Mouse (Mus musculus) heart, postnatal 36 days (tissue): ENCODE data around the gene Nkap. TPM values are rescaled to one million over a fixed set of nuclear protein-coding genes. Genes with fewer than 3 reads are reported as not detected.
A peak's percentile ranks its signal among the peaks of the same experiment; 100 is the strongest.
"Not testable (repeated sequence)": the region's sequence is repeated elsewhere in the genome, so short reads cannot be mapped to it uniquely, and the experiment has no call there.

ENCODE experiments used
- DNase-seq, 2 experiments: peaks; one replicate each; pipeline ENCODE4 v3.0.0; 2021 to 2022
- intact Hi-C: fragments of 180-260 bp; cut with DNase I; formaldehyde crosslinking; loops from one replicate; pipeline ENCODE4 v1.15.1; 2025
- total RNA-seq, 2 experiments: library from RNA; stranded (reverse); gene quantifications; 2 replicates each; pipeline ENCODE4 v1.2.3; 2021

Nkap gene
- total RNA-seq, 2 experiments from 2014 or later, result 9.2 to 9.9 TPM

GRCm38 (mm10) chrX:37144498-37144897, 17.9 kb downstream of the Nkap start:
- DNase-seq, intact Hi-C loops: not testable (repeated sequence)

GRCm38 (mm10) chrX:37144954-37145353, 18.4 kb downstream of the Nkap start:
- intact Hi-C loops, result no loop called here
- DNase-seq, result no peak

- intact Hi-C loops, result no loop called here
- no peak for DNase-seq
These were observed 31.2 kb downstream of the Nkap start for GRCm38 (mm10) chrX:37157839-37158238.

DNA sequence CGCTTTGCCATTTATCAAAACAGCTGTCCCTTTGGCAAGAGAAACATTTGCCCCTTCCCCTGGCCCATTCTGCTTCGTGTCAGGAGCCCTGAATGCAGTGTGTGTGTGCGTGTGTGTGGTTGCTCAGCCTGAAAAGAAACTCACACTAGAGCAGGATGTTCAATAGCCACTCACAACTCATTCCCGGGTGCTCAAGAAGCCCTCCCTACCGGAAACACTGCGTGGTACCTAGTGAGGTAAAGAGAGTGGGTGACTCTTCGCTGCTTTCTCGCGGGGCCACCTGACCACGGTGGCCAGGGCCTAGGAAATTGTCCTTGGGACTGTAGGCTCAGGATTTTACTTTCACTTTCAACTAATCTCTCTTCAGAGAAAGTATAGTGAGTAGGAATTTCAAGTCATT, 34.6 kb downstream of the Nkap start:
- DNase-seq, result no peak
- intact Hi-C loops, result no loop called here

GRCm38 (mm10) chrX:37163115-37163514, 36.5 kb downstream of the Nkap start:
- intact Hi-C loops, result no loop called here
- no peak for DNase-seq

GRCm38 (mm10) chrX:37167085-37167484, 40.5 kb downstream of the Nkap start:
- intact Hi-C loops, result no loop called here
- DNase-seq, result peak; percentile 9

GRCm38 (mm10) chrX:37168742-37169141, 42.1 kb downstream of the Nkap start, which contains the start of gene Akap14:
Gene Akap14, minus strand, starts transcription at chrX:37168842.
- DNase-seq, result no peak
- intact Hi-C loops, result no loop called here

- intact Hi-C loops, result not testable (repeated sequence)
These were observed 57.8 kb downstream of the Nkap start for GRCm38 (mm10) chrX:37184401-37184800.

DNA sequence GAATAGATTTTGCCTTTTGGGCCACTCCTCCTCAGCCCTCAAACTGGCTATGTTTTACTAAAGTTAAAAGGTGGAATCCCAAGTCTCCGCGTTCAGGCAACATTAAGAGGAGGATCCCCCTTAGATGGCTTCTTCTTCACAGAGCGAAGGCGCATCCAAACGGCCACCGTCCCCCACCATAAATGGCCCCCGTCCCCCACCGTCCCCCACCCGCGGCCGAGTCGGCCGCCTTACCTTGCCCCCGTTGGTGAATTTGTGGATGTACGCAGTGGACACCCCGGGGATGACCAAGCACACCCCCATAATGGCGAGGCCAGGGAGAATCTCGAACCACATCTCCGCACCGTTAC, 64.1 kb downstream of the Nkap start:
- intact Hi-C loops, result loop anchor here (2.0 kb wide), 1 partner anchor 64 kb away; the partner anchor contains the start of gene Nkap
- DNase-seq, result no peak

More at GRCm38 (mm10) chrX:37184401-37184800, 57.8 kb downstream of the Nkap start:
- not testable (repeated sequence) for DNase-seq

DNA sequence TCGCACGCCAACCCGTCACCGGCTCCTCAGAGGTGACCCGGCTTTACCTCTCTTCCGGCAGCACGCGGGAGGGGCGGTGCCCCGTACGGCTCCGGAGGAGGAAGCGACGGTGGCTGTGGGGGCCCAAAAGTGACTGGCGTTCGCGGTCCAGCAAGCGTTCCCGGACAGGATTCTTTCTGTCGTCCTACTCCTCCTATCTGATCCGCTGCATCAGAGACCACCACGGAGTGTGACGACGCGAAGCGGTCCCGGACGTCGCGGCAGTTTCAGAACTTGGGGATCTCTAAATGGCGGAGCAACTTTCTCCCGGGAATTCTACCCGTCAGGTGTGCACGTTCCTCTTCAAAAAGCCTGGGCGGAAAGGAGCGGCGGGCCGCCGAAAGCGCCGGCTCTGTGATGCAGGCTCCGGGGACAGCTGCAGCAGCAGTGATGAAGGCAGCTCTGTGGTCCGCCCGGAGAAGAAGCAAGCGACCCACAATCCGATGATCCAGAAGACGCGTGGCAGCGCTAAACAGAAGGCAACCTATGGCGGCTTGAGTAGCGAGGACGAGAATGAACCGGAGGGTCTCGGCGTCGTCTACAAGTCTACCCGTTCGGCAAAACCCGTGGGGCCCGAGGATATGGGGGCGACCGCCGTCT, 64.6 kb downstream of the Nkap start, which contains the start of the genes Ndufa1 and Rnf113a1:
TSS of gene Ndufa1 (minus strand) at position 59 of the 639 bp plus-strand sequence.
TSS of gene Rnf113a1 (plus strand) at position 141 of the 639 bp plus-strand sequence.
- DNase-seq, result peak; percentile 82
- intact Hi-C loops, result loop anchor here (2.0 kb wide), 1 partner anchor 64 kb away; the partner anchor contains the start of gene Nkap

DNA sequence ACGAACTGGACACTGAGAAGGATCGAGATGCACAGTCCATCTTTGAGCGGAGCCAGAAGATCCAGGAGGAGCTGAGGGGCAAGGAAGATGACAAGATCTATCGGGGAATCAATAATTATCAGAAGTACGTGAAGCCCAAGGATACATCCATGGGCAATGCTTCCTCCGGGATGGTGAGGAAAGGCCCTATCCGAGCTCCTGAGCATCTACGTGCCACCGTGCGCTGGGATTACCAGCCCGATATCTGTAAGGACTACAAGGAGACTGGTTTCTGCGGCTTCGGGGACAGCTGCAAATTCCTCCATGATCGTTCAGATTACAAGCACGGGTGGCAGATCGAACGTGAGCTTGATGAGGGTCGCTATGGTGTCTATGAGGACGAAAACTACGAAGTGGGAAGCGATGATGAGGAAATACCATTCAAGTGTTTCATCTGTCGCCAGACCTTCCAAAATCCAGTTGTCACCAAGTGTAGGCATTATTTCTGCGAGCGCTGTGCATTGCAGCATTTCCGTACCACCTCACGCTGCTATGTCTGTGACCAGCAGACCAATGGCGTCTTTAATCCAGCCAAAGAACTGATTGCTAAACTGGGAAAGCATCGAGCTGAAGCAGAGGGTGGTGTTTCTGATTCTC, 65.3 kb downstream of the Nkap start:
- intact Hi-C loops, result loop anchor here (2.0 kb wide), 1 partner anchor 65 kb away; the partner anchor contains the start of gene Nkap
- DNase-seq, result peak in 1 of 2 experiments; percentile 2

GRCm38 (mm10) chrX:37198676-37199075, 72.1 kb downstream of the Nkap start:
- intact Hi-C loops, result no loop called here
- no peak for DNase-seq

Other genes starting within 250 kb of the Nkap start
- 1 to 10 TPM; 3.1 to 4.1 TPM for gene Nkrf, start 223.9 kb upstream of the Nkap start, total RNA-seq
- 1 to 10 TPM; 5.1 to 5.6 TPM for gene Sept6, start 135.0 kb upstream of the Nkap start, total RNA-seq
- not detected for gene Sowahd, start 78.0 kb upstream of the Nkap start, total RNA-seq
- gene Rpl39, start 41.4 kb upstream of the Nkap start, total RNA-seq, result 100 to 1,000 TPM; 303 to 327 TPM
- gene Upf3b, start 16.5 kb upstream of the Nkap start, total RNA-seq, result 1 to 10 TPM; 7.9 to 8.0 TPM
- not detected for gene Akap14, start 42.0 kb downstream of the Nkap start, total RNA-seq
- 100 to 1,000 TPM; 905 to 914 TPM for gene Ndufa1, start 64.4 kb downstream of the Nkap start, total RNA-seq
- gene Rnf113a1, start 64.5 kb downstream of the Nkap start, total RNA-seq, result 1 to 10 TPM; 2.1 to 2.6 TPM
- gene Gm9, start 84.2 kb downstream of the Nkap start, total RNA-seq, result not detected
- not detected for gene Rhox1, start 95.5 kb downstream of the Nkap start, total RNA-seq
- not detected for gene Rhox2a, start 118.2 kb downstream of the Nkap start, total RNA-seq
- gene Rhox3a, start 123.1 kb downstream of the Nkap start, total RNA-seq, result not detected
- gene Rhox4a, start 138.5 kb downstream of the Nkap start, total RNA-seq, result not detected